Mouse (Mus musculus) CD4-positive helper T cell, adult 2 months (primary cell): Measurements from ENCODE around the gene Mmd.
A peak's percentile ranks its signal among the peaks of the same experiment; 100 is the strongest.

ENCODE experiments used
- DNase-seq: peaks from one replicate; pipeline ENCODE4 v3.0.0-alpha.2; 2012; ENCODE audit warnings: low read depth, missing footprints, low spot score

Gene Mmd

DNA sequence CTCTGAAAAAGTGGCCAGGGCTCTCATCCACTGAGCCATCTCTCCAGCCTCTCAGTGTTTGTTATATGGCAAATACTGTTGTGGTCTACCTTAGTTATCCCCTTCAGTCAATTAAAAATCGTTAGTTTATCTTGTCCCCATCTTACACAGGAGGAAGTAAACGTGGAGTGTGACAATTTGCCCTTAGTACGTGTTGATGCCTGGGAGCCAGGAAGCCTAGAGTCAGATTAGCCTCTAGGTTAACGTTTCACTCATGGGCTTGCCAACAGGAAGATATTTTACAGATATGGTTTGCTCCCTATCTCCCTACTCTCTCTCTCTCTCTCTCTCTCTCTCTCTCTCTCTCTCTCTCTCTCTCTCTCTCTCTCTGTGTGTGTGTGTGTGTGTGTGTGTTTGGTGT lies 33.9 kb downstream of the Mmd start:
- DNase-seq = no peak

DNA sequence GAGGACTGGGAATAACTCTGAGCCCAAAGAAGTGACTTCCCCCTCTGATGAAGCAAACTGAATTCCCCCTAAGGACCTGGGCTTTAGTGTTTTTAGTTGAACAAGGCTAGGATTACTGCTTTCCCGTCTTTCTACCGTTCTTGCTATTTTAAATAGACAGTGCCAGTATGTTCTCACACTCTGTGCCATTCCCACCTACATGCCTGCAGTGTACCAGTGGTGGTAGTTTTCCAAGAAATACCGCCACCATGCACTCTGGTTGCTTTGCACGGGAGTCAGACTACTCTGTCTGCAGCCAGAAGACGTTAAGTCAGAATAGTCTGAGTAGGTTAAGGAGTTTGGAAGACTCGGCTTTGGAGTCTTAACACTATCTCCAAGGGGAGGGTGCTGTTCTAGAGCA lies 34.3 kb downstream of the Mmd start:
- DNase-seq = no peak

DNA sequence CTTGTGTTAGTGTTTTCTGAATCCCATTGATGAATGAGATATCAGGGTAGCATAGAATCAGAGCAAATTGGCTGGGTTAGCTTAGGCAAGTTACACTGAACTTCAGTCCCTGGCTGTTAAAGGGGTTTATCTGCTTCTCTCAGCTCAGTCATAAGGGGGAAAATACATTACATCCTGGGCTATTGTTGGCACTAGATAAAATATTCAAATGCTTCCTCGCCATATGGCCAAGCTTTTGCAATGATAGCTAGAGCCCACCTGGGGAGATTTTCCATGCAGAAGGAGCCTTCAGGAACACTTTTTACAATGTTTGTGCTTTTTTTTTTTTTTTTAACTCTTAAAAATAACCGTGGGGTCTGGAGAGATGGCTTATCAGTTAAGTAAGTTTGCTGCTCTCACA lies 34.8 kb downstream of the Mmd start:
- DNase-seq = no peak

DNA sequence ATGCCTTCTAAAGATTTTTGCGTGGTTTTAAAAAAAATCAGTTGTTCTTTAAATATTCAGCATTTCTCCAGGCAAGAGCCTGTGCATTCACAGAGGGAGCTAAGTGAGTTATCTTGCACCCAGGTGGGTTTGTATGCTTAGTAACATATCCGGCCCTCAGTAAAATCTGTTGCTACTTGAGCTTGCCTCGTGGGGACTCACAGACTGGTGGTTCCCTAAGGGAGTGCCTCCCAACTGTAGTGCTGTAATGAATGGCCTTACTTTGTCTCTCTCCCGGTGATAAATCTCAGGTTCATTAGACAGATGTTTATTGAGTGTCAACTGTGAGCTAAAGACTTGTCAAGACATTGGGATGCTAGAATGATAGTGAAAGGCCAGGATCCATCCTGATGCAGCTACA lies 35.4 kb downstream of the Mmd start:
- no peak for DNase-seq

DNA sequence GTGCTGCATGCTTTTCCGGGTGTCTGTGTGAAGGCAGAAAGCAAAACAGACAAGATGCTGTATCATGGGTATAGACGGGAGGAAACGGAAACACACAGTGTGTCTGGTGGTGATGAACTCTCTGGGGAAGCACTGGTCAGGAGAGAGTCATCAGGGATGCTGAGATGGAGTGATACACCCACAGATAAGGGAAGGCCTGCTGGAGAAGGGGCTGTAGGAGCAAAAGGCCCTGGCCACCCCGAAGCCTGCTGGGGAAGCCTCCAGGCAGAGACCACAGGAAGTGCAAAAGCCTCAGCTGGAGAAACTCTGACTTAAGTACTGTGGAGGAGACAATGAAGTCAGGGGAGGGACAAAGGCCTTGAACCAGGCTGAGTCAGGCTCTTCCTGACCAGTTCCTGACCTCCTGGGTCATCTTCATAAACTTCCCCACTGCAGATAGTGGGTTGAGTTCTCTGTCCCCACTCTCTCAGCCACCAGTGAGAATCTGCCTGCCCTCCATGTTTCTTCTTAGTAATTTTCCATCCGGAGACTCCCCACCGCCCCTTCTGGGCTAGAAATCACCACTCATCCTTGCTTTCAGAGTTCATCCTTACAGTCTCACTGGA lies 37.4 kb downstream of the Mmd start:
- no peak for DNase-seq

DNA sequence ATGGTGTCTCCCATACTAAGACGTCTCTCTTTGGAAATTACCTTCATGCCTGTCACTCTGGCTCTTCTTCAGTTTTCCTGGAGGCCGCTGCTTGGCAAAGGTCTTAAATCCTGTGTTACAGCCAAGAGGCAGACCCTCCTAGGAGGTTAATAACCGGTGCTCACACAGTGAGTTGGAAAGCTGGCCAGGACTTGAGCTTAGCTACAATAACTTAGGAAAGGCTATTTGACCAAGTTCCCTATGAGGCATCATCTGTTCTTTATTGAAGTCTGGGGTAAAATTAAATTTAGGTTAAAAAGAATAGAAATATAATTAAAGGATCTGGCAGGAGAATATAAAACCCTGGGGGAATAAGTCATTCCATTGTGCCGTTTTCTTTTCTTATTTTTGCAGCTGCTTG lies 41.9 kb downstream of the Mmd start:
- no peak for DNase-seq

DNA sequence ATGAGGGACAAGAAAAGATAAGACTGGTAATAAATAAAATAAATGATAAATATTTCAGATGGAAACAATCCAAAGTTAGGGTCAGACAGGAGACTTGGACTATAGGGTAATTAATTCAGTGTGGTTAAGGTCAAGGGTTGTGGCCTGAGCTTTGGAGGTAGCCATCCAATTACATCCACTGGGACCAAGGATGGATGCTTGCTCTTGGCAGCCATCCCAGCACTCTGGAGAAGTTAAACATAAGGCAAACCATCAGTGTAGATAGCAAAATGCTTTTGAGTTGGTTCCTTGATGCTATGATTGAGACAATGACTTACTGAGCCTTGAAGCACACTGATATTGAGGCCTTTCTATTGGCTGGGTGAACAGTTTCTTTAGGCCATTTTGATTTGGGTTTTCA lies 43.5 kb downstream of the Mmd start:
- no peak for DNase-seq

DNA sequence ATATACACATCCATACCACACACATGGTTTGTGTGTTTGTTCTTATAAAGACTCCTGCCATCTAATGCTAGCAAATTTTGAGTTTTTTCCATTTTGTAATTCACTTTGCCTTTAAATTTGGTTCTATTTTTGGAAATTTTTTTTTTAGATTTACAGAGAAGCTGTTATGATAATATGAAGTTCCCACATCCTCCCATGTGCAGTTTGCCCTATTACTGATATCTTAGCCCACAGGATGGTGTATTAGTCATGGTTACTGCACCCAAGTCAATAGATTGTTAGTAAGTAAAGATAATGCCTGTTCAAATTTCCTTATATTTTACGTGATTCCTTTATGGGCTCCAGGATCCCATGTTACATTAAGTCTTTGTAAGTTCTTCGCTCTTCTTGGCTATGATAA lies 45.4 kb downstream of the Mmd start:
- no peak for DNase-seq

DNA sequence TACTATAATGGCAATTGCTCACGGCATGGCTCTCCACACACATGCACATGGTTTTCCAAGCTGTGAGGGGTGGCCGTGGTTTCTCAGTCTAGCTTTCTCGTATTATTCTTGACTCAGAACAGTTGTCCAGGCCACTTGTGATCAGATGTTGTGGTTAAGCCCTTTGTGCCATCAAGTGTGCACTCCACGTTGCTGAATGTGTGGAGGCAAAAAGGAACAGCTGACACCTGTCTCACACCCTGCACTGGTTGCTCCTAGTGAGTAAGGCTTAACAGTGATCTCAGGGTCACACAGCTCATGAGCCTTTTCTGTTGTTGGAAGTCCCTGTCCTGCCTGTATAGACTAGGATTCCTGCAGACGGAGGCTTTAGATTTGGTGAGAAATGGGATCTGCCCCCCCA lies 56.8 kb downstream of the Mmd start:
- no peak for DNase-seq

DNA sequence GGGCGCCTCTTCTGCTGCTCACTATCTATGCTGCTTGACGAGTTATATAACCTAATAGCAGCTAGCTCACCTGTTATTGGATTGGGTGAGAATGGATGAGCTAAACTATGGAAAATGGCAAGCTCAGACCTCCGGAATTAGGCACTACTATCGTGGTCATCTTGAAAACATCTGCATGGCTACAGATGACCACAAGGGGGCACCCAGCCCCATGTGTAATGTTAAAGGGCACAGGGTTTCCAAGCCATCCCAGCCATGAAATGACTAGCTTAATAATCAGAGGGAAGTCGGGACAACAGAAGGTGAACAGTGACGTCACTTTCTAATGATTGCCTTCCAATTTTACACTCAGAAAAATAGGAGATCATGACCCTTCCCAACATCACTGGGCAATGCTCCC lies 57.7 kb downstream of the Mmd start:
- peak; percentile 28 for DNase-seq

DNA sequence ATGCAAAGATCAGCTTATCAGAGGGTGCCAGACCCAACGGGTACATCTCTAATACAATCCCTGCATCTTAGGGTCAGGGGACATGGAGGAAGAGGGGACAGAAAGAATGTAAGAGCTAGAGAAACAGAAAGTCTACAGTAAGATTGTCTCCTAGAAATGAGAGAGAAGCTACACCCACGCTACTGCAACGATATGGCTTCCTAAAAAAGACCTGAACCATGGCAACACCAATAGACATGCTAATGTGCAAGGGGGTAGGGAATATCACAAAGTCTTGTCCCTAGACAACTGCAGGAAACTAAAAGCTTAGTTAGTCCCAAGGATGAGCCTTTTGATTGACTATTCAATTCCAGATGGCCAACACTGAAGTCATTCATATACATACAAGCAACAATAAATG lies 65.3 kb downstream of the Mmd start:
- no peak for DNase-seq

DNA sequence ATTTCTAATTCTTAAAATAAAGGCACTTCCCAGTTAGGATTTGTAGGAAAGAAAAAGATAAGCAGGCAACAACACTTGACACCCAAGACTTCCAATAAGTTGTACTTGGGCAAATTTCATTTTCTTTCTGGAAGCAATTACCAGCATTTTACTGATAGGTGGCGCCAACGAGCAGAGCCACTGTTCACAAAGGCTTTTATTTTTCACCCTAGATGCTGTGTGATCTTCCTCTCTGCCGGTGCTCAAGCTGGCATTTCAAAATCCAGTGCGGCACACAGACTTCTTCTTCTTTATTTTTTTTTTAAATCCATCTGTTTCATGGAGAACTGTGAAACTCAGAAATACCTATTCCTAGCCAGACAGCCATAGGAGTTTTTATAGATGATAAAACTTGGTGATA lies 68.2 kb downstream of the Mmd start:
- DNase-seq = peak; percentile 28

DNA sequence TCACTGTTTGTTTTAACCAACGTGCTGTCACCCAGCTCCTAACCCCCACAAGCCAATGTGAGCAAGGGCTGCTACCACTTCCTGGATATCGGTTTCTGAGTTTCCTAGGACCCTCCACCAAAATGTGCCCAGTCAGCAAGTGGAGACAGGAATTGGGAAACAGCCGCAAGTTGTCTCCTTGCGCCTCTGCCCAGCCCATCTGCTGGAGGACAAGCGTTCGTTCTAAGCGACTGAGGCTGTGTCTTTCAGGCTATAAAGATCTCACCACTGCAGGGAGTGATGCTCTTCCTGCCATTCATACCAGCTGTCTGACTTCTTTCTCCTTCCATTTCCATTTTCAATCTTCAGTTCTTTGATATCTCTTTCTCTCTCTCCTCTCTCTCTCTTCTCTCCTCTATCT lies 71.7 kb downstream of the Mmd start:
- DNase-seq = no peak

DNA sequence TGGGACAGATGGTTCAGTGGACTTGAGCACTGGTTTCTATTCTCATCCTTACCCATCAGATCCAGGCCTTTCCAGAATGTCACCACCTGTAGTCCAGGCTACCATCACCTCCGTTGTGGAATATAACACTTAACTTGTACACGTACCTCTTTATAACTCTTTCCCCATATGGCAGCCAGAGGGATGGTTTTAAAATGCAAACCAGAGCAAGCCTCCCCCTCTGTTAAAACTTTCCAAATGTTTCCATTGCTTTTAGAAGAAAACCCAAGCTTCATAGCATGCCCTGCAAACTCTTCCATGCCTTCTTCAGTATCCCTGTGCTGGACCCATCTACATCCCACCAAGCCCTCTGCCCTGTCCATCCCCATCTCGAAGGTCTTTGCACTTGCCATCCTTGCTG lies 75.3 kb downstream of the Mmd start:
- DNase-seq = no peak

DNA sequence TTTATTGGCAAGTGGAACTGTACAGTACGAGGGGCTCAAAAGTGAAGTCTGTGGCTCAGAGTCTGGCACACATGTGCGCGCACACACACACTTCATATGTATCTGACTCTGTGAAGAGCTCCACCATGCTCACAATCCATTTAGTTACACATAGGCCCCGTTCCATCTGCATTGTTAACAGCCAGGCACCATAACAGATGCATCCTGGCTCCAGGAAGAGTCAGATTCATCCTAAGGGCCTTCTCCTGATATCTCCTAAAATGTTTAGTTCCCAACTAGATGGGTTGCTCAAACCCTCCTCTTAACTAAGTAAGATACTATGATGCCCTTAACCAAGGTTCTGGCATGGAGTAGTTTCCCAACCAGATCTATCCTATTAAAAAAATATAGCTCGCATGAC lies 76.9 kb downstream of the Mmd start:
- no peak for DNase-seq

DNA sequence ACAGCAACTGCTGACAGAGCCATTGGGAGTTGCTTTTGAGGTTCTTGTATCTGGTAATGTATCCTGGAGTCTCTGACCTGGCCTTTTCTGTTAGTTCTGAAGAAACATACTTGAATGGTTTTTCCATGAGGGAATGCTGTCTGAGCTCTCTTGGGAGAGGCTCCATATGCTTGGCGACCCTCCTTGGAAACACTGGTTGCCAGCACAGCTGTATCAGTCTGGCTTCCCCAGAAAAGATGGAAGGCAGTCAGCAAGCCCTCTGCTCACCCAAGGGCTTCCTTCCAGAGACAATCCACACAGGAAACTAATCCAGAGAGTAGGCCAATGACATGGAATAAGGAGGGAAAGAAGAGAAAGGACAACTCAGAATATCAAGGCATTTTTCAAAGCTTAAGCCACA lies 77.6 kb downstream of the Mmd start:
- DNase-seq = no peak
